Mouse (Mus musculus): ENCODE results near the gene Atg16l2.

DNA sequence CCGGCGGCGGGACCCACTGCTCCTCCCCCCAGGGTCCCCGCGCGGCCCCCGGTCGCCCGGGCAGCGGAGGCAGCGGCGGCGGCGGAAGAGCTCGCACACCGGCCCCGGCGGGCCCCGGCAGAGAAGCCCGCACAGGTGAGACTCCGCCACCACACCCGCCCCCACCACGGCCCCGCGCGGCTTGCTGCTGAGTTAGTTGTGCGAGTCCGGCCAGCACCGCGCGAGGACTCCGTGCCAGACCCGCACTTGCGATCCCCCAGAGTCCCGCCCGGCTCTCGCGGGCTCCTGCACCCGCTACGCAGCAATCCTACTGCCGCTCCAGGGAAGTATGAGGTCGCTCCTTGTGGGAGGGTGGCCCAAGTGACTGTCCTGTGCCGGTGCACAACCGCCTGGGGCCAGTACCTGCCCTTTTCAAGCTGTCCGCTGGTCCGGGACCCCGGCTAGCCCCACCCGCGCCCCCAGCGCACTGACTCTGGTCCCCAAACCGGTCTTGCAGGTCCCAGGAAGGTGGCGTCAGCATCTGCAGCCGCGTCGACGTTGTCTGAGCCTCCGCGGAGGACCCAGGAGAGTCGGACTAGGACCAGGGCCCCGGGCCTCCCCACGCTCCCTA, 19.3 kb upstream of the Atg16l2 start:
- no peak for TF ChIP-seq CTCF (IDR thresholded peaks at IDR 0.05)
- no peak for TF ChIP-seq EP300 (IDR thresholded peaks at IDR 0.05)
